Comparison of ENCODE assay signal across 23 mouse cellular contexts in the genomic region with DNA sequence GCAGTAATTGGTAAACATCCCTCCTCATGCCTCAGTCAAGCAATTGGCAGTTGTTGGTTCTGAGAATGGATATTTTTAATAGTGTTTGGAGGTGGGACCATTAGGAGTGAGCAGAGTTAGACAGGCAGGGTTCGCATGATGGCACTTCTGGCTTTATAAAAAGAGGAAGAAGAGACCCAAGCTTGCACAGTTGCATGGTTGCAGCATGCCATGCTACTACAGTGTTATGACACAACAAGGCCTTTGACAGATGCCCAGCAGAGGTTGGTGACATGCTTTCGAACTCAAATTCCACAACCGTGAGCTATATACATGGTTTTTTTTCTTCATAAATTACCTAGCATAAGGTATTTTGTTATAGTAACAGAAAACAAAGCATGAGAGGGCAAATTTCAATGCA.
"Had no signal": no experiment of that assay in that cellular context is flagged by ENCODE, and none has a peak within 500 bp of the region (broad histone marks: within the 10 kb centered on the region; RNA-seq: fewer than 3 reads in every experiment).

No protein-coding gene starts in this region.

- H3K36me3 ChIP-seq: heart, embryonic 10.5 days; heart, embryonic 12.5 days; hindbrain, embryonic 10.5 days; hindbrain, embryonic 12.5 days; intestine, embryonic 15.5 days; limb, embryonic 13.5 days; limb, embryonic 15.5 days; liver, embryonic 12.5 days had no signal

- ATAC-seq: hindbrain, embryonic 16.5 days; inflammation-experienced regulatory T-cells, adult 6 months; intestine, embryonic 15.5 days; intestine, postnatal 0 days; liver, embryonic 12.5 days had no signal

- DNase-seq: gastrocnemius, postnatal 14 days; gastrocnemius, postnatal 36 days; heart, adult 18-20 months; heart, postnatal 10 days; heart, postnatal 4 days; kidney, adult 18-20 months; kidney, adult 8-10 months; kidney, postnatal 10 days; kidney, postnatal 25 days; layer of hippocampus, adult 9-11 months; layer of hippocampus, postnatal 36 days; left cerebral cortex, postnatal 4 days had no signal

- H3K27me3 ChIP-seq: intestine, embryonic 15.5 days had no signal
